Mouse (Mus musculus): ENCODE measurements at regions not wholly inside any gene's neighbourhood (a gene's known extent, or its start where the extent isn't known, plus 50 kb on each side); places are given as distances from the start of the nearest gene placed in this dataset.

- intact Hi-C loops (cut with DNase I), result no loop called here
- no peak for DNase-seq
Measured at GRCm38 (mm10) chr19:26026103-26026502, 353.9 kb downstream of the Dmrt2 start.

- intact Hi-C loops (cut with DNase I), result loop anchor here (2.0 to 5.0 kb wide), 2 partner anchors 324 to 365 kb away; partner anchors contain the start of gene Dmrt2
- peak; percentile 55 to 68 for DNase-seq
Measured at GRCm38 (mm10) chr19:26037270-26037669, 365.1 kb downstream of the Dmrt2 start.

GRCm38 (mm10) chr19:26051478-26052215, 379.4 kb downstream of the Dmrt2 start:
- no peak for DNase-seq
- intact Hi-C loops (cut with DNase I), result no loop called here

- DNase-seq, result peak in 1 of 2 experiments; percentile 4
- intact Hi-C loops (cut with DNase I), result no loop called here
Measured at GRCm38 (mm10) chr19:26059668-26060067, 387.5 kb downstream of the Dmrt2 start.

- no peak for DNase-seq
- intact Hi-C loops (cut with DNase I), result no loop called here
Measured at GRCm38 (mm10) chr19:26068553-26068952, 396.3 kb downstream of the Dmrt2 start.

- no peak for DNase-seq
- intact Hi-C loops (cut with DNase I), result no loop called here
Measured at GRCm38 (mm10) chr19:26069908-26070307, 397.7 kb downstream of the Dmrt2 start.

- intact Hi-C loops (cut with DNase I), result no loop called here
- no peak for DNase-seq
Measured at GRCm38 (mm10) chr19:26088318-26088717, 416.1 kb downstream of the Dmrt2 start.

GRCm38 (mm10) chr19:26091386-26091785, 419.2 kb downstream of the Dmrt2 start:
- no peak for DNase-seq
- intact Hi-C loops (cut with DNase I), result no loop called here

- no peak for DNase-seq
- intact Hi-C loops (cut with DNase I), result no loop called here
Measured at GRCm38 (mm10) chr19:26093844-26094243, 421.6 kb downstream of the Dmrt2 start.

- intact Hi-C loops (cut with DNase I), result no loop called here
Measured at GRCm38 (mm10) chr19:26114326-26114725, 442.1 kb downstream of the Dmrt2 start.

GRCm38 (mm10) chr19:26128423-26128822, 456.2 kb downstream of the Dmrt2 start:
- intact Hi-C loops (cut with DNase I), result no loop called here

More at GRCm38 (mm10) chr19:26114326-26114725, 442.1 kb downstream of the Dmrt2 start:
- no peak for DNase-seq

GRCm38 (mm10) chr19:26134385-26134784, 462.2 kb downstream of the Dmrt2 start:
- DNase-seq, result no peak
- intact Hi-C loops (cut with DNase I), result no loop called here

More at GRCm38 (mm10) chr19:26128423-26128822, 456.2 kb downstream of the Dmrt2 start:
- DNase-seq, result no peak

GRCm38 (mm10) chr19:26135398-26136104, 463.3 kb downstream of the Dmrt2 start:
- no peak for DNase-seq
- intact Hi-C loops (cut with DNase I), result no loop called here

GRCm38 (mm10) chr19:26140647-26141046, 464.2 kb upstream of the Smarca2 start:
- no peak for DNase-seq
- intact Hi-C loops (cut with DNase I), result no loop called here

GRCm38 (mm10) chr19:26143539-26143938, 461.3 kb upstream of the Smarca2 start:
- intact Hi-C loops (cut with DNase I), result no loop called here
- DNase-seq, result no peak

GRCm38 (mm10) chr19:26151216-26151615, 453.6 kb upstream of the Smarca2 start:
- intact Hi-C loops (cut with DNase I), result no loop called here
- no peak for DNase-seq

- no peak for DNase-seq
- intact Hi-C loops (cut with DNase I), result no loop called here
Measured at GRCm38 (mm10) chr19:26164993-26165392, 439.9 kb upstream of the Smarca2 start.

- intact Hi-C loops (cut with DNase I), result loop anchor here (2.0 kb wide), 1 partner anchor 469 kb away; no protein-coding TSS in a partner anchor
Measured at GRCm38 (mm10) chr19:26181774-26182173, 423.1 kb upstream of the Smarca2 start.

GRCm38 (mm10) chr19:26185012-26185411, 419.8 kb upstream of the Smarca2 start:
- no peak for DNase-seq
- intact Hi-C loops (cut with DNase I), result no loop called here

More at GRCm38 (mm10) chr19:26181774-26182173, 423.1 kb upstream of the Smarca2 start:
- DNase-seq, result peak; percentile 3 to 7

GRCm38 (mm10) chr19:26190803-26191202, 414.0 kb upstream of the Smarca2 start:
- intact Hi-C loops (cut with DNase I), result no loop called here
- DNase-seq, result no peak

- intact Hi-C loops (cut with DNase I), result no loop called here
Measured at GRCm38 (mm10) chr19:26193664-26194063, 411.2 kb upstream of the Smarca2 start.

GRCm38 (mm10) chr19:26208760-26209159, 396.1 kb upstream of the Smarca2 start:
- intact Hi-C loops (cut with DNase I), result no loop called here
- DNase-seq, result no peak

More at GRCm38 (mm10) chr19:26193664-26194063, 411.2 kb upstream of the Smarca2 start:
- DNase-seq, result no peak

All from heart, postnatal 10 days (tissue).